Mouse (Mus musculus): ENCODE data around the gene Styx.
"Not testable (repeated sequence)": the region's sequence is repeated elsewhere in the genome, so short reads cannot be mapped to it uniquely, and the experiment has no call there.

Gene Styx

DNA sequence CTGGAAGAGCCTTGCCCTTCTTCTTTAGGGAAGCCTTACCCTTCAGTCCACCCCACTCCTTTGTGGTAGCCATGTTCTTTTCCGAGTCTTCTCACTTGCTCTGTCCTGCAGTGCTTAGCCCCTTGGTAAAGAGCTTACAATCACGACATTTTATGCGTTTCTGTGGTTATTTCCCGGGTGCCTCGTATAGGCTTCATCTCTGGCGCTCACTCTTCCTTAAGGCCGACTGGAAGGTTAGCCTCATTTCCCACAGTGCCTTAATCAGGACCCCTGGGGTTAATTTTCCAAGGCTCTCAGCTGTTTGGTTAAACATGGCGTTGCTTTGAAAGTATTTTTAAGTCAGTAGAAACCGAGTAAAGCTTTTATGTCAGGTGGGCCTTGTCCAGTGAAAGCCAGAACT, 88.5 kb downstream of the Styx start:
- no peak for DNase-seq

DNA sequence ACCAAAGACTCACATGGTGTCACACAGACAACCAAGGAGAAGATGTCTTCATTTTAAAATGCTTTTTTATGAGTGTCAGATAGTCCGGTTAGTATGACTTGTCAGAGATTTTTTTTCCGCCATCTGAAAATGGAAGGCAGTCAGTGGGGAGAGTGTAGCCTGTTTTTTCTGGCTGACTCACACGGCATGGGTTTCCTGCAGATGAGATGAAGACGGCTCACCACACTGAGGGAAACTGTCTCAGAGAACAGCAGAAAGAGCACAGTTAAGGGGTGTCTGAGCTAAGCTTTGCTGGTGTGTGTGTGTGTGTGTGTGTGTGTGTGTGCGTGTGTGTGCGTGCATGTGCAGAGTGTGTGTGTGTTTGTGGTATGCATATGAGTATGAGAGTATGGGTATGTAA, 90.4 kb downstream of the Styx start:
- DNase-seq, result no peak

DNA sequence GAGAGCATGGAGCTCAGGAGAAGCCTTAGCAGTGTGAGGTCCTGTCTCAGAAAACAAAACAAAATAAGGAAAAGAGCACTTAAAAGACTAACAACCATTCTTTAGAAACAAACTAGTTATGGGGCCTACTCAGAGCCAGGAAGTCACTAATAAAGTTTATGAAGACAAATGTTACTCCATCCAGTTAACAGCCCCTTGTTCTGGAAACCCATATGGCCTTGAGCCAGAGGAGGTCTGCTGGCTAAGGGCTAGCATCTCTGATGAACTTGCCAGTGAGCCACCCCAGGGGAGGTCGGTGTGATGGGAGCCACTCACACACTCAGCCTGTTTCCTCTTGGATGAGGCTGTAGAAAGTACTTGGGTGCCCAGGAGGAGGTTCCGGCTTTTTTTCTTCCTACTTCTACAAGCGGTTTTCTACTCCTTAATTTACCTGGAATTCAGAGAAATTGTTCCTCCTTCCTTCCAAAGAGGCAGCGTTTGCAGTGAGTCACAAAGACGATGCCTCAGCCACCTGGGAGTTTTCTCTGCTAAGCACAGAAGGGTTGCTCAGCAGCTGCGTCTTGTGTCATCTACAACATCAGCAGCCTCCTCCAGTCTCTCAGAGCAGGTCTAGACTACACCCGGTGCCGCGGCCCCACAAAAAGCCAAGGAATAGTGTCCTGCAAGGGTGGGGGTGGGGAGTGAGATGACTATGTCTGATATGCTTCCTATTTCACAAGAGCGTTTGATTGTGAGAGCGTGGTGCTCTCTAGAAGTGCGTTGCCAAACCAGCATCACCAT, 92.1 kb downstream of the Styx start:
- no peak for DNase-seq

- DNase-seq, result no peak
Observed at GRCm38 (mm10) chr14:45444870-45445269, 94.0 kb downstream of the Styx start.

GRCm38 (mm10) chr14:45445445-45445844, 94.6 kb downstream of the Styx start:
- DNase-seq, result no peak

- no peak for DNase-seq
Observed at GRCm38 (mm10) chr14:45446777-45447176, 95.9 kb downstream of the Styx start.

GRCm38 (mm10) chr14:45451090-45451489, 100.2 kb downstream of the Styx start:
- DNase-seq, result no peak

GRCm38 (mm10) chr14:45452148-45452547, 101.3 kb downstream of the Styx start:
- DNase-seq, result no peak

DNA sequence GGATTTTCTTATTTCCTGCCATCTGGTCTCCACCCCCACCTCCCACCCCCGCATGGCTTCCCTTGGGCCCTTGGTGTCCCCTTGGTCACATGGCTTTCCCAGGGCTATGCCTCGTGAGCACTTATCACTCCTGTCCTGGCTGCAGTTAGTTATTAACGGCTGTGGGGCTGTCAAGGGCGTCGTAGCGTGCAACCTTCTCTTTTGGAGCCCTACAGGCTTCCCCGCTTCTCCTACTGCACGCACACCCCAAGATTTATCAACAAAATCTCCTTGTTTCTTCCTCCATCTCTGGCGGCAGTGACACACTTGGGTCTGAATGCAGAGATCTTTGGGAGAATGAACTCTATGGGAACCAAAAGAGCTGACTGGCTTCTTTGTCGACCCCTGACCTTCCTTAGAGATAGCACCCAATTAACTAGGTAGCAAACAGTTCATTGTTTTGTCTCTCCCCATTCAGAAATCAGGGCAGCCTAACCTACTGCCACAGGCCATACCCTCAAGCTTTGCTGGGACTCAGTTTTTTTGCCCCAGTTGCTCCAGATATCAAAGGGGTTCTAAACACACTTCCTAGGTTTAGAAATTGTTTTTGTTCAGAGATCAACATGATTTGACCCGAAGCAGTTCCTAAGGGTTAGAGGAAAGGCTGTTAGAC, 102.1 kb downstream of the Styx start:
- no peak for DNase-seq

DNA sequence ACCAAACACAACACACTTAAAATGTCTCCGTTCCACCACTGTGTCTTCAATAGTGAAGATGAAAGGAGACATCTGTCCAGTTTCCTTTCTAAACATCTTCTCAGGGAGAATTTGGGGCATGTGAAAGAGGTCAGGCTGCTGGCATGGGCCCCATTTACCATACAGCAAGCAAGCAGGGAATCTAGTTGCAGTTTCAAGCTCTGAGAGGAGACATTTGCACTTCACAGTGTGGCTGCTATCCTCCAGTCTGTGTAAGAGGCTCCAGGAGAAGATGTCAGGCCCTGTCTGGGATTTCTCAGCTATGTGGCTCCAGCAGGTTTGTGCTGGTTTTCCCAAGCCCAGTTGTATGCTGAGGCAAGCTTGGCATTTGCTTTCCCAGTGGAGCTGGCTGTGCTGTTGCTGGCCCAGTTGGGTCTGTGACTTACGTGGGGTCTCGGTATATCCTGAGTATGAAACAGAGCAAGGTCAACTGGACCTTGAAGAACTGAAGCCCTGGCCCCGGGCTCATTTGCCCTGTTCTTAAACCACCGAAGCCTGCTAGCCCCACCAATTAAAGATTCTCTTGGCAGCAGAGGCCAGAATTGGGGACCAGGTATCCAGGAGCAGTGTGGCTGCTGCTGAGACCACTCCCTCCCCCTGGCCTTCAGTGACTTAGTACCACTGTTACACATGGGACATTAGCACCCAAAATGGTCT, 102.8 kb downstream of the Styx start:
- DNase-seq, result no peak

DNA sequence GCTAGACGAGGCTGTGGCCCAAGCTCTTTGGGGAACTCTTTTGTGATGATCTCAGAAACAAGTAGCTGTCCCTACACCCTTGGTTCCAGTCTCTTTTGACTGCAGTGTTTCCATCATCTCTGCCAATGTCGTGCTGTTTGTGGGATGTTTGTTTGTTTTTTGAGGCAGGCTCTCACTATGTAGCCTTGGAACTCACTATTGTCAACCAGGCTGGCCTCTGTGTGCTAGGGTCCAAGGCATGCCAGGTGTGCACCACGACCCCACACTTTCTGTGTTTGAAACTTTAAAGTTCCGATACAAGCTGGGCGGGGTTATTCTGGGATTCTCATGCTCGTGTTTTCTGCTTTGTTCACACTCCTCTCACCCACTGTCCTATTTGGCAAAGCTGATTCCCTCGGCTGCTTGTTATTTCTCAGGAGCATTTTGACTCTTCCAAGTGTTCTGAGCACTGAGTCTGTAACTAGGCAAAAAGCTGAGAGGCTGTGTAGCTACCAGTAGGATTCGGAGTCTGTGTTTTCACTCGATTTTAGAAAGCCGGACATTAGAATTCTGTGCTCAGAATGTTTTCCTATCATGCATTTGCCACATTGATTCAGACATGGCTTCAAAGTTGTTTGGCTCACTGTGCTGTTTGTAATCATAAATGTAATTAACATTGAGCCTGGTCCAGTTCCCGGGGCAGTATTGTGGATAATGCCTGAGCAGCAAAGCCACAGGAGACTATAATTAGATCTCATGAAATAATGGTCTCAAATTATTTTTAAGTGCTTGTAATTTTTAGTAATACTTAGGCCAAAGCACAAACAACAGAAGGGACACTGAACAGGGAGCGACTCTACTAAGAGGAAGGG, 105.0 kb downstream of the Styx start:
- no peak for DNase-seq

GRCm38 (mm10) chr14:45456502-45456846, 105.6 kb downstream of the Styx start:
- no peak for DNase-seq

DNA sequence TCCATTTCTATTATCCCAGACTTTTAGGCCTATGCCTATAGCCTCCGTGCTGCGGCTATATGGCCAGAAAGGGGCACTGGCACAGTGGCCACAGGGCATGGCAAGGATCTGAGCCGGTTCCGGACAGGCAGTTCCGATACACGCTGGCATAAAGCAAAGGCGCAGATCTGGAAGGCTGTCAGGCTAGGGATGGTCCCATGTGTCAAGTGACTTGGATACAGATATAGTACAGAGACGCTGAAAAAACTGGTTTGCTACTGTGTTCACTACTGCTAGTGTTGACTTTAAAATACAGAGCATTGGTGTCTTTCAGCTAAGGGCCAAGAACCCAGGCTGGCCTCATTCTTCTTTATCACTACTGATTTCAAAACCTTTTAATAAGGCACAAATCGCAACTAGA, 106.1 kb downstream of the Styx start:
- DNase-seq, result no peak

DNA sequence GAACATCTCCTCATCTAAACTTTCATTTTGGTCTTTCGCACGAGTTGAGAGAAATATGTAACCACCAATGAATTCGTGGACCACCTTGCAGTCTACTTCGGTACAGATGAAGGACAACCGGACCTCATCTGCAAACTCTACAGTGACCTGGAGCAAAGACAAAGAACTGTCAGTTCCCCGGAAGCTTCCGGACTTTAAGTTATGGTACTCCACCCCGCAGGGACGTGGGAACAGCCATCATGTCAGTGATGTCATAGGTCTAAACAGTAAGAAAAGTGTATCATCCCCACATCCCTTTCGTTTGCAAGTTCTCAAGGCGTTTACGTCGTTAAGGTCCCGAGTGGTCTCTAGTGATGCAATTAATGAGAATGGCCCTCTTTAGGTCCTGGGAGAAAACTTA, 109.0 kb downstream of the Styx start:
- DNase-seq, result no peak

DNA sequence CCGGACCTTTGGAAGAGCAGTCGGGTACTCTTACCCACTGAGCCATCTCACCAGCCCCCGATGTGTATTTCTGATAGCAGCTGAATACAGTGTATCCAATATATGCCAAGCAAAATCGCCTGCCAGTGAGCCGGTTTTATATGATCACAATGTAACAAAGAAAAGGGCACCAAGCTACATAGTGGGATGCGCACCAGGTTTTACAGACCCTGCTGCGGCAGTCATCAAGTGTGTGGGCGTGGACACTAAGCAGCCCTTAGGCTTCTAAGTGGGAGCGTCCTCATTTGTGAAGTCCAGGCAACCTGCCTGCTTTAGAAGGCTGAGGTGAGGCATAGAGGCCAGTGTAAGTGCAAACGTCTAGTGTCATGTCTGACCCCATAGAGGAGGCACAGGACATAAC, 109.6 kb downstream of the Styx start:
- DNase-seq, result no peak

- no peak for DNase-seq
Observed at GRCm38 (mm10) chr14:45461945-45462344, 111.1 kb downstream of the Styx start.

- DNase-seq, result no peak
Observed at GRCm38 (mm10) chr14:45462374-45462773, 111.5 kb downstream of the Styx start.

GRCm38 (mm10) chr14:45462875-45463475, 112.1 kb downstream of the Styx start:
- DNase-seq, result no peak

GRCm38 (mm10) chr14:45463599-45463998, 112.7 kb downstream of the Styx start:
- no peak for DNase-seq

GRCm38 (mm10) chr14:45464036-45465035, 113.4 kb downstream of the Styx start:
- no peak for DNase-seq

DNA sequence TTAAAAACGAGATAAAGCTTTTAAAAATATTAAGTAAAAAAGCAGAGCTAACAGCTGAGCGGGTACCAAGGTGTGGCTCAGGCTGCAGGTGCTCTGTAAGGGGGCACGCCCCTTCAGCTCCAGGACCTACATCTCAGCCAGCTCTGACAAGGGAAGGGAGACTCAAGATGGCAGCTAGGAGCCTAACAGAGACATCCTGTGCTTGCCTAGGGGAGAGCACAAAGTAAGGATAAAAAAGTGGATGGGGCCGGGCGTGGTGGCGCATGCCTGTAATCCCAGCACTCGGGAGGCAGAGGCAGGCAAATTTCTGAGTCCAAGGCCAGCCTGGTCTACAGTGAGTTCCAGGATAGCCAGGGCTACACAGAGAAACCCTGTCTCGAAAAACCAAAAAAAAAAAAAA, 115.5 kb downstream of the Styx start:
- DNase-seq, result not testable (repeated sequence)

All from thymus, postnatal 4 days (tissue).